Mouse (Mus musculus): ENCODE results near the gene Sec16a.
A peak's percentile ranks its signal among the peaks of the same experiment; 100 is the strongest.
"Not testable (repeated sequence)": the region's sequence is repeated elsewhere in the genome, so short reads cannot be mapped to it uniquely, and the experiment has no call there.

The Sec16a gene

DNA sequence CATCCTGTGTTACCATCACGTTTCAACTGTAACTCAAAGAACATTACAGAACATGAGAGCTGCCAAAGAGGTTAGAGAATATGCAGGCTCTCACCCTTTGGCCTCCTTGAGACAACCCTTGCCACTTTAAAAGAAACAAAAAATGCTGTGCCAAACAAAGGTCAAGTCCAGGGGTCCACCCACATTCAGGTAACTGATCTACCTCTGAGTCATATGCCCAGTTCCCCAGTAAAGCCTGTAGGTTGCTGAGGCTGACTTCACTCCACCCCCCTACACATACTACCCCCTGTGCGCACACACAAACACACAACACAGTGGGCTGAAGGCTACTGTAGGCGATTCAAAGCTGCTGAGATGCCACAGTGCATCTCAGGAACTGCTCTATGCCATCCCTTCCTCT, 57.3 kb downstream of the Sec16a start:
- no peak for DNase-seq

DNA sequence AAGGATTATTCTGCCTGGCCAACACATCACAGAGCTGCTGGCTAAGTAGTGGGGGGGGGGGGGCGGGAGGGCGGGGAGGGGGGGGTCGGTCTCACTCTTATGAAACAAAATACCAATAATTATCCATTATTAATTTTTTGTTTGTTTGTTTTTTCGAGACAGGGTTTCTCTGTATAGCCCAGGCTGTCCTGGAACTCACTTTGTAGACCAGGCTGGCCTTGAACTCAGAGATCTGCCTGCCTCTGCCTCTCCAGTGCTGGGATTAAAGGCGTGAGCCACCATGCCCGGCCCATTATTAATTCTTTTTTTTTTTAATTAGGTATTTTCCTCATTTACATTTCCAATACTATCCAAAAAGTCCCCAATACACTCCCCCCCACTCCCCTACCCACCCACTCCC, 64.1 kb downstream of the Sec16a start:
- not testable (repeated sequence) for DNase-seq

DNA sequence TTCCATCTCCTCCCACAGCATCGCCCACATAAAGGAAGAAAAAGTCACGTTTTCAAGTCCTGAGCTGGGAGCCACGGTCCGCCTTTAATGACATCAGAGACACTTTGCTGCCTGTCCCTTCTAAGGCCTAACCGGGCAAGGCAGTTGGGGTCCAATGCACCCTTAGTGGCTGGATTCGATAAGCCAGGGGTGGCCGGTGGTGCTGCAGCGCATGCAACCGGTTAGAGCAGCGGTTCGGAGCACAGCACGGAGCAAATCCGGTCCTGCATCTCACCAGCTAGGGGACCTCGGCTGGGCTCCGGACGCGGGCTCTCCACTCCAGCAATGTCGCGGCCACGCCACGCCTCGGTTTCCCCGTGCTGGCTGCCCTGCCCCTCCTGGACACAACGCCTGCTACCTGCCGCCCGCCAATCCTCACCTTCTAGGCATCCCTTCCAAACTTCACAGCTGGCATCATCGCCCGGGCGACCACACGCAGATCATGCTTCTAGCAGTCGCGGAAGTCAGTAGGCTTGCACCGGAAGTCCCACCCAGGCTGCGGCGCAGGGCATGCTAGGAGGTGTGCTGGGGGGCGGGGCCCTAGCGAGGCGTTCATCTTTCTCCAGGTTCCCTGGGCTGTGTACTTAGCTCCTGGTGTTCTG, 64.8 kb downstream of the Sec16a start, which contains the start of gene Snapc4:
Gene Snapc4 (minus strand): TSS at position 523 of the 641 bp plus-strand sequence.
- DNase-seq: peak; percentile 82 to 85

DNA sequence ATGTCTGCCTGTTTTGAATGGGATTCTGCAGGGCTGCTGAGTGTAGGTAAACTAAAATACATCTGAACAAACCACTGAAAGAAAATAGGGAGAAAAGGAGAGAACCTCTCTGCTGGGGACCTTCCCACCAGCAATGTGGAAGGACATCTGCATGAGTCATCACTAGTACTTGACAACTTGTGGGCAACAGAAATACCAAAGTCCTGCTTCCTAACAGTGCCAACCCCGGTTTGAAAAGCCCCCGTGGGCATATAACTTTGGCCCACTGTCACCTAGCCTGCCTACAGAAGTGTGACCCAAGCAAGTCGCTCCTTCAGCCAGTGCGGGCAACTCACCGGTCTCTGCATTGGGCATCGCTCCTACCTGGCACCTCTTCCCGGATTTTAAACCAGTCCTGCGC, 72.6 kb downstream of the Sec16a start:
- DNase-seq: no peak

DNA sequence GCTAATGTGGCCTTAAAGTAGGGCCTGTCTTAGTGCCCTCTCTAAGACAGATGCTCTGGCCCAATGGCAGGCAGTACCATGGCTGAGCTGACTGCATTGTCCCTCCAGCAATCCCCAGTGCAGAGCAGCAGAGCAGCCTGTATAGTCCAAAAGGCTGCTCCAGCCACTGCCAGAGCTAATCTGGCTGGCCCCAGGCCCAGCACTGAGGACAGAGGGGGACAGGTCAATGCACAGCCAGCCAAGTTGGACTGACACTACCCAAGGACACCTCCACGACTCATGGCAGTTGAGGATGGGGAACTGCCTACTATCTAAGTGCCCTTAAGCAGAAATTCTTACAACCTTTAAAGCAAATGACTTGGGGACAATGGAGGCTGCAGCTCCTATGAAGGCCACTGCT, 76.4 kb downstream of the Sec16a start:
- DNase-seq: no peak

DNA sequence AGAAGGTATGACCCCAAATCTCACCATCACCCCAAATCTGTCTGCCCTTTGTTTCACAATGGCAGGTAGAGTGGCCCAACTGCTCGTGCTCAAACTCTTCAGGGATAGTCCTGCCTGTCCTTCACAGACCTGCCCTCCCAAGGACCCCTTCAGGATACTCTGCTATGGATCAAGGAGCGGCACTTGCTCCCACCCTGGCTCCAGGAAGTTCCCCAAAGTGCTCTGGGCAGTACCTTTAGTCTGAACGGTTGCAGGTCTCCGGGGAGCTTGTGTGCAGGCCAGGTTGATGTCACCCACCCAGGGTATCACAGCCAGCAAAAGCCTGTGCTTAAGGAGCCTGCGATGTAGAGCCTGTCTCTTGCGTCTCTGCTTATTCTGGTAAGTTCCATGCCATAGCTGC, 77.1 kb downstream of the Sec16a start:
- DNase-seq: no peak

DNA sequence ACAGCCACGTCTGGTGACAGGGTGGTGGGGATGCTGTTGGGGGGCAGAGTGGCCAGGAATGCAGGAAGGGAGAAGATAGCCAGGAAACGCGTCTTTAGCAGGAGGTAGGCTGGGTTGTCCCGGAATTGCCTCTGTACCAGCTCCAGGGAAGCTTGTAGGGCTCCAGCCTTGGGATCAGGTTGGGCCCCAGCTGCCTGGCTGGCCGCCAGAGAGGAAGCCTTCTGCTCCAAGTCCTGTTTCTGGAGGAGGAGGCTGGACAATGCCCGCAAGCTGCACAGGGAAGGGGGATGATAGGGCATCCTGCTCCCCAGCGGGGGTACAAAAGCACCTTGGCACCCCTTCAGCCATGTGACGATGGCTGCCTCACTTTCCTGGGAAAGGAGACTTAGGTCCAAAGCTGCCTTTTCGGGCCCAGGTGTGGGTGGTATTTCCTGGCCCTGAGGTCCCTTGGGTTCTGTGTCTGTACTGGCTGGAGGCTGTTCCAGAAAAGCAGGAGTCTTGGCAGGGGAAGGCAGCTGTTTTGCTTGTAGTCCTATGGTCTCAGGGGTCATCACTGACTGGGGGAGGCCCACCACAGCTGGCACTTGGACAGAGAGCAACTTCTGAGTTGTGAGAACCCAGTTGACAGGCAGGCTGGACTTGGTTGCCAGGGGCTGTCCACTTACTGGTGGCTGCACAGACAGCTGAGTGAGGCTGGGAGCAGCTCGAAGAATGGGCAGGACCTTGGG, 80.1 kb downstream of the Sec16a start:
- peak; percentile 61 to 84 for DNase-seq

DNA sequence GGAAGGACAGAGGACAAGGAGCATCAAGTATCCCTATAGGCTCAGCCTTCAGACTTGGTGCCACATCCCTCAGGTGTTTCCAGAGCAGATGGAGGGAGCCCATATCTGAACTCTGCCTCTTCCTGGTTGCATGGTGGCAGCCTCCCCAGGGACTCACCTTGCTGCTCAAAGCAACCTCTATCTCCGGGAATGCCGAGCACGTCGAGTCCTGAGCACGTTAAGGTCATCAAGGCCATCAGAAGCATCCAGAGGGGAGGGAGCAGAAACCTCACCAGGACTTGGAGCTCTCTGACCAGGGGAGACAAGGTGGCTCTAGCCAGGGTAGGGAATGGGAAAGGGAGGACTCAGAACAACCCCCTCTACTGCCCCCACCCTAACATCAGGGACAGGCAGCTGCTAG, 81.5 kb downstream of the Sec16a start:
- no peak for DNase-seq

DNA sequence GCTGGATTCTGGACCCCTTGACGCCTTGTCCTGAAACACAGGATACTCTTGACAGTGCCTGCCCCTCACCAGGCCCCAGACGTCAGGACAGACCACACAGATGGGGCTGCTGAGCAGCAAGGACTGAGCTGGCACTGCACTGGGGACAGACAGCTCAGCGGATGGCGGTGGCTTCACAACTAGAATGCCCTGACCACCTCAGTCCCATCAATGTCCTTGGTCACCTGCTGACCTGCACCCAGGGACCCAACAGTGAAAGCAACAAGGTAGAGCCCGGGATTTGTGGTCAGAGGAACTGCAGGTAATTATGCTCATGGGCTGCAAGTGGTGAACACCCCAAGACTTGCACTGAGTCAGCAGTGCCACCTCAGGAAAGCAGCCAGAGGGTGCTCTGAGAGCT, 82.0 kb downstream of the Sec16a start:
- DNase-seq: peak in 1 of 2 experiments; percentile 7

DNA sequence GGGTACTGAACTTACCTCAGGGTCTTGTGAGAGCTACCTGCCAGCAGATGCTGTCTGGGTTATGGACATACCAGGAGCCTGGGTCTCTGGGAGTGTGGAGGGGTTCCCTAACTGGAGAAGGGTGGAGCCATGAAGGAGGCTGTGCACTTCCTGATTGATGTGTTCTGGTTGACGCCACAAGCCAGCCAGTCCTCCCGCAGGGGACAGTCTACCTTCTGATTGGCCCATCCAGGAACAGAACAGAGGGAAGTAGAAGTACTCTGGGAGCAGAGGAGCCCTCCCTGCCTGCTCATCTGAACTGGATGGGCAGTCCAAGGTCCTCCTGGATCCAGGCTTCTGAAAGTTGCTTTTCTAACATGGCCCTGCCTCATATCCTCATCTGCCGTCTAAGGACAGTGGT, 84.2 kb downstream of the Sec16a start, which contains the start of gene Card9:
Gene Card9 (minus strand): TSS at position 147 of the 400 bp plus-strand sequence.
- peak in 1 of 2 experiments; percentile 7 for DNase-seq

DNA sequence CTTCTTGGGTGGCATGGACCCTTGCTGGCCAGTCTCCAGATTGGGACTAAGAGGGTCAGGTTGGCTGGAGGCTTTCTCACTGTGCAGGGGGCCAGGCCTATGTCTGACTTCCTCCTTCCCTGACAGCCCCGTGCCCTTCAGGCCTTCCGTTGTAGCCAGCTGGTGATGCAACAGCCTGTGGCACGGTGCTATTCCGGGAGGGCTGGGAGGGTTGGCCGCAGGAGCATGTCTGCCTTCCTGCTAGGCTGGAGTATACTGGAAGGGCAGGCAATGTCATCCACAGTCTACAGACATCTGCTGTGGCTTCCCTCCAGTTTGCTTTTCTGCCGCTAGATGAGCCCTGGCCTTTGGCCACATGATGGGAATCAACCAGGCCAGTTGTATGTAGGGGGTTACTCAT, 85.0 kb downstream of the Sec16a start:
- peak; percentile 41 to 64 for DNase-seq
